Mouse (Mus musculus): ENCODE data around the gene Arhgef3. TPM values are rescaled to one million over a fixed set of nuclear protein-coding genes. Genes with fewer than 3 reads are reported as not detected.

Gene Arhgef3
- 30.4 and 36.6 TPM in 2 replicates for polyA plus RNA-seq (2012; rRNA removed)

DNA sequence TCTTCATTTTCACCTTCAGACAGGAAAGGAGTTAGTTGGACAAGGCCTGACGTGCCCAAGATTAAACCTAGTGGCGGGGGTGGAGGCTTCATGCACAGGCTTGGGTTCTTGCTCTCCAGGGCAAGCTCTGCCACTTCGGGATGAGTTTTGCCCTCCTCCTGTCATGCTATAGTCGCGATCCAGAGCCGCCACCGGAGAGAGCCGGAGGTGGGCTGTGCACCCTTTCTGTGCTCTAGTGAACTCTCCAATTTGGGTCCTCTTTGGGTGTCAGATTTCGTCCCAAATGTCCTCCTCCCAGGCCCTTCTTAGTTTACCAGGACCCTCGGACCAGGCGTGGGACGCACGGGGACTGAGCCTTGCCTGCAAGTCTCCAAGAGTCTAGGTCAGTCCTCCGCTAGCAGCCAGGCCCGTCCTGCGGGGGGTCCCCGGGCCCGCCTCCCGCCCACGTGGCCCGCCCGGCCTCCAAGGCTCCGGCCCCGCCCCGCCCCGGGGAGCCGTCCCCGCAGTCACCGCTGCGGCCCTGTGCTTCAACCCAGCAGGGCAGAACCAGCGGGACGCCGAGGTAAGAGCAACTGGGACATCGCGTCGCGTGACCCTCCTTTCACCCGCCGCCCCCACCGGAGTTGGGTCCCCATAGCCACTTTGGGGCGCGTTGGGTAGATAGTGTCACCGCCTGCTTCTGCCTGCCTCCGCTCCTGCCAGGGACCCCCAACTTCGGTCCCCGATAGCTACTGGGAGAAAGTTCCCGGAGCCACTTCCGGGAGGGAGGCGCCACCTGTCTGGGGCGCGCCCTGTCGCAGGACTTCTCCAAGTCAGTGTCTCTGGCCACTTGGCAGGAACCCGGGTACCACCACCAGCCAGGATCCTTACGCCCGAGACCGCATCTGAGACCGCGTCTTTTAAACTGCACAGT is at the start of gene Arhgef3:
Arhgef3 (plus strand) TSS at position 538 of the 913 bp plus-strand sequence.
- peak; percentile 68 for DNase-seq (ENCODE audit: low spot score)

- no peak for DNase-seq (ENCODE audit: low spot score)
Measured at GRCm38 (mm10) chr14:27066171-27066929, 48.3 kb upstream of the Arhgef3 start.

- no peak for DNase-seq (ENCODE audit: low spot score)
Measured at GRCm38 (mm10) chr14:27067866-27068271, 46.8 kb upstream of the Arhgef3 start.

GRCm38 (mm10) chr14:27069434-27070097 is 45.1 kb upstream of the Arhgef3 start:
- DNase-seq (ENCODE audit: low spot score) = no peak

GRCm38 (mm10) chr14:27070128-27070527 is 44.6 kb upstream of the Arhgef3 start:
- DNase-seq (ENCODE audit: low spot score) = no peak

DNA sequence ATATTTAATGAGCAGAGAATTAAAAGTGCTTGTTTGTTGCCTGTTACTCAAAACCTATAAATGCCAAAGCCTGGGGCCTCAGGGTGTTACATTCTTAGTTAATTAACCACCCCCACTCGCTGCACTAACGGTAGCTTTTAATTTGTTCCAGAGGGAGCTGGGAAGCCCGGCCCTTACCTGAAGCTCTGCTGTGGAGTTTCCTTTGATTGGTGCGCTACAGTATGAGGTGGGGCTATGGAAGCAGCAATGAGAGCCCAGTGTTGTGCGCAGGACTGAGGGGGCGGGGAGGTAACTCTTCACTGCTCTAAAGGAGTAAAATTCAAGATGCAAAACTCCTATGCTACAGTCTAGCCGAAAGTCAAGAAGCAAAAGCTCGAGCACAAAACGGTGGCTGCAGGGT is 43.9 kb upstream of the Arhgef3 start:
- no peak for DNase-seq (ENCODE audit: low spot score)

GRCm38 (mm10) chr14:27071985-27072384 is 42.7 kb upstream of the Arhgef3 start:
- peak; percentile 46 for DNase-seq (ENCODE audit: low spot score)

DNA sequence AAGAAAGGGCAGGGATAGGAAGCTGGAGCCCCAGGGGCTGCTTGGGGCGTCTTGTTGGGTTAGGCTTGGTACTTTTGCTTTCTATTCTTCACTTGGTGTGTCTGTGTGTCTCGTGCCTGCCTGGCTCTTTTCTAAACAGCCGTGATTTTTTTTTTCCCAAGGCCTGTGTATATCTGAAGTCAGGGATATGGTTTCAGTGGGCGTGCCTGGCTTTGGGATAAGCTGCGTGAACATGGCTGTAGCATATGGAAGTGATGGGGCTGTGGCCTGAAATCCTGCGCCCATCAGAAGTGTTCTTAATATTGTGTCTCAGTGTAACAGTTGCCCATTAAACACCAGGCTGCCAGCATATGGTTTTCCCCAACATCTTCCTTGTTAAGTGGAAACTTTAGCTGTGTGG is 39.6 kb upstream of the Arhgef3 start:
- DNase-seq (ENCODE audit: low spot score) = no peak

DNA sequence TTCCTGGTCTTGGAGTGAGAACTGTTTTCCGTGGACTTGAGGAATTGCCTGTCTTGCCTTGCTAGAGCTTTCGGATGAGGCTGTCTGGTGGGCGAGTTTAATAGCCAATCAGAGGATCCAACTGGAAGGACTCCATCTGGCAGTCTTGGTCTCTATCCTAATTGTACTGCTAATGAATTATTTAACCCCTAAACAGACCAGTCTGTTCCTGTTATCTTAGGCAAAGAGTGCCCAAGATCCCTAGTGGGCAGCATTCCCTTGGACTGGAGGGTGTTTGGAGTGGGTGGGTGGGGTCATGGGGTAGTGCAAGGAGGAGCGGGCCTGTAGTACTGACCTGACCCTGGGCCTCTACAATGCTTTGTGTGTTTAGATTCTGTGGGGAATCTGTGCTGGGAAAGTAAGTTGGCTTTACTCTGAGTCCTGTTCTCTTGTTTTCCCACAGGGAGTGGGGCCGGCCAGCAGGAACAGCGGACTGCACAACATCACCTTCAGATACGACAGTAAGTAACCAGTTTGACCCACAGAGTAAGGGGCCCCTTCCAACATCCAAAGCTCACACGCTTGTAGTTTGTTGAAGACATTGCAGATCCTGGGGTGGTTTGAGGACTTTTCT is 38.7 kb upstream of the Arhgef3 start:
- DNase-seq (ENCODE audit: low spot score) = no peak

GRCm38 (mm10) chr14:27076522-27076920 is 38.2 kb upstream of the Arhgef3 start:
- no peak for DNase-seq (ENCODE audit: low spot score)

DNA sequence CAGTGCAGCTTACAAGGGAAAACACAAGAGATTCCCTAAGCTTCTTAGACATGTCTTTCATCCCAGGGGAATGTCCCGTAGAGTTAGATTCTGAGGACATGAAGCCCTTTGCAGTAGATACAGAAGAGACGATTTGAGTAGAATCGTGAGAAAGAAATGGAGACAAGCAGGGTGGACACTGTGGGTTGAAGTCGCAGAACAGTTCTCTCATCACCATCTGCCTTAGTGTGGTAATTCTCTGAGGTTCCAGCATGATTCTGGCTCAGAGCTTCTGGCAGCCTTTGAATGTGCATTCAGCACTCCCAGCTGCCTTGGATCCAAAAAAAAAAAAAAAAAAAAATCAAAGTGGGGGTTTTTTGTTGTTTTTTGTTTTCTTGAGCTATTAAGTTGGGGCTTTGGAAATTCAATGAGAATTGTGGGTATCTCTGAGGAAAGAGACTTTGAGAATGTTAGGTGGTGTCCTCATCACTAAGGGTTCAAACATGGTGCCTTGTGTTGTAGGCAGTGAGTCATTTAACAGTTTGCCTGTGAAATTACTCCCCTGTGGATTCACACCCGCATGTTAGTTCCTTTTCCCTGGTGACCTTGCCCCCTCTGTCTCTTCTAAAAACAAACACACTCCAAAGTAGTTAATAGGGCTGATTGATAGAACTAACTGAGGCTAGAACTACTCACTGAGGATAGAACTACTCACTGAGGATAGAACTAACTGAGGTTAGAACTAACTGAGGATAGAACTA is 33.0 kb upstream of the Arhgef3 start:
- no peak for DNase-seq (ENCODE audit: low spot score)

DNA sequence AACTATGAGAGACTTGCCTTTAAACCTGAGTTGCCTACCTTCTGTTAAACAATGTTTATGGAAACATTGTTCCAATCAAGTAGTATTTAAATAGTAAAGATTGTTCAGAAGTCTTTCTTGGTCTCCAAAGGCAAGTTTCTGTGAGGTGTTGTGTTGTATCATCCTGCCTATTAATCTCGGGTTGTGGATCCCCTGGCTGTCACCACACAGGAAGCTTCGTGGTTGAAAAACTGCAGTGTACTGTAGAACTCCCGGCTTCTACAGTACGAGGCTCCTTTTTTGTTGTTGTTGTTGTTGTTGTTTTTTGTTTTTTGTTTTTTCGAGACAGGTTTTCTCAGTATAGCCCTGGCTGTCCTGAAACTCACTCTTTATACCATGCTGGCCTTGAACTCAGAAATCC is 29.2 kb upstream of the Arhgef3 start:
- no peak for DNase-seq (ENCODE audit: low spot score)

- no peak for DNase-seq (ENCODE audit: low spot score)
Measured at GRCm38 (mm10) chr14:27085999-27086398, 28.7 kb upstream of the Arhgef3 start.

GRCm38 (mm10) chr14:27094247-27094646 is 20.5 kb upstream of the Arhgef3 start:
- no peak for DNase-seq (ENCODE audit: low spot score)

GRCm38 (mm10) chr14:27096133-27096532 is 18.6 kb upstream of the Arhgef3 start:
- no peak for DNase-seq (ENCODE audit: low spot score)

- no peak for DNase-seq (ENCODE audit: low spot score)
Measured at GRCm38 (mm10) chr14:27096779-27097178, 17.9 kb upstream of the Arhgef3 start.

DNA sequence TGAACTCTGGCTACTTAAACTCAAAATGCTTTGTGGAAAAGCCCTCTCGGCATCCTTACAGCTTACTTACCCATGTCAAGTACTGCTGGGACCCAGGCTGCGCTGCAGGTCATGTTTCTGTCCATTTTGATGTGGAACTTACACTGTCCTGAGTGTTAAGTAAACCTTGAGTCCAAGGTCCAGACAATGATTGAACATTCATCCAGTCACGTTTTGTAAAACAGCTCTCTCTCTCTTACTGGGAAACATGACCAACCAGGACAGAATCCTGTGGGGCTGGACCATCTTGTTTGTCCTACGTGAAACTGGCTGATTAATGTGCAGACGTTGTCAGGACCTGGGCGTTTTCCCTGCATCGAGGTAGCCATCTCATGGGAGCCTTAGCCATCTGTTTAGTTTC is 13.0 kb upstream of the Arhgef3 start:
- DNase-seq (ENCODE audit: low spot score) = no peak

GRCm38 (mm10) chr14:27102720-27103119 is 12.0 kb upstream of the Arhgef3 start:
- no peak for DNase-seq (ENCODE audit: low spot score)

- DNase-seq (ENCODE audit: low spot score) = no peak
Measured at GRCm38 (mm10) chr14:27105731-27106457, 8.8 kb upstream of the Arhgef3 start.

DNA sequence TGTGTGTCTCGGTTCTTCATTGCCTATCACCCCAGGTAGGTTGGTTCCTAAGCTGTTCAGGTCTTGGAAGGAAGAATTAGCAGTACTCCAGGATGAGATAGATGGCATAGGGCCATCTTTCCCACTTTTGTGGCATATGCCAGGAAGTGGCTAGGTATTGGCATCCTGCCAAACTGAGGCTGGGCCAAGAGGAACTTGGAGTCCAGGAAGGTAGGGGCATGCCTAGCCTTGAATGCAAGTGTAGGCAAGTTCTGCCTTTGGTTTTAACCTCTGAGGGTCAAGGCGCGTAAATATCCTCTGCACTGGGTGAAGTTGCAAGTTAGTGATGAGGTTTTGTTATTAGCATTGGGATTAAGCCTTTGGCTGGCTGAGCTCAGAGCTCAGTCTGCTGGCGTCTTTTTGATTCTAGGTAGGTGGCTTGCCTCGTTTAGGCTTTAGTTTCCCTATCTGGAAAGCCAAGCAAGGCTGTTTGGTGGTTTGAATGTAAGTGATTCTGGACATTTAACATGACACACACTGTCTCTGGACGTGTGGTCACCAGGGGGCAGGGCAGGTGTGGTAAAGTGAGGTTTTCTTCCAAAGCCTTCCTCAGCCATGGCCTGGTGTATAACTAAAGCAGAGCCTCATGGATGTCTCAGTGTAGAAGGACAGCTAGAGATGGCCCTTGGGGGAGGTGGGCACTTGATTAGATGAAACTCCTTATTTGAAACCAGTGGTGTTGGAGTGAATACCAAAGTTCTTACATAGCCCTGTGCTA is 5.8 kb upstream of the Arhgef3 start:
- no peak for DNase-seq (ENCODE audit: low spot score)
